In genomic region chr2:70143543-70144188, GRCm38 (mm10) we compare ENCODE assay signal across 22 mouse cellular contexts.
DNase-seq lines count a peak whose midpoint lies in the region; ATAC-seq and TF ChIP-seq lines count a peak whose summit lies in the region.
"Had no signal": no experiment of that assay in that cellular context is flagged by ENCODE, and none has a peak within 500 bp of the region (broad histone marks: within the 10 kb centered on the region; RNA-seq: fewer than 3 reads in every experiment).

No protein-coding gene starts in this region.

- TF ChIP-seq EP300 in stomach, postnatal 0 days (optimal IDR thresholded peaks at IDR 0.05), result no peak

- ATAC-seq in heart, embryonic 12.5 days (ENCODE audit: insufficient number of reproducible peaks, low FRiP score), result 0 out of 2 replicates have a peak, but pooled peaks have one; percentile 33
- 0 out of 2 replicates have a peak, but pooled peaks have one; percentile 18 for ATAC-seq in liver, embryonic 12.5 days
- ATAC-seq in stomach, embryonic 15.5 days (ENCODE audit: insufficient read depth, low FRiP score, low read depth), result peak; percentile 27; the same call in 1 of the 2 replicates
- ATAC-seq in stomach, postnatal 0 days (ENCODE audit: low FRiP score, low TSS enrichment), result no peak
- ATAC-seq: forebrain, embryonic 16.5 days; intestine, postnatal 0 days had no signal

- no peak for DNase-seq in heart, adult 18-20 months
- no peak for DNase-seq in liver
- DNase-seq in stomach, postnatal 0 days (ENCODE audit: low spot score), result no peak
- DNase-seq in spleen, postnatal 4 days (ENCODE audit: low spot score in 2 of 2), result no peak
- DNase-seq: adrenal gland, postnatal 36 days; cerebellum, adult 11 months; cerebellum, adult 9-11 months; gastrocnemius, postnatal 10 days; heart, postnatal 10 days; kidney, postnatal 25 days; liver, embryonic 13.5 days; lung, adult 2 months; lung, postnatal 14 days had no signal

- H3K27me3 ChIP-seq in heart, embryonic 12.5 days (replicated peaks), result no peaks in the 10 kb centered on the region
- H3K27me3 ChIP-seq in liver, embryonic 12.5 days (replicated peaks), result no peaks in the 10 kb centered on the region
- no peaks in the 10 kb centered on the region for H3K27me3 ChIP-seq in stomach, embryonic 15.5 days (replicated peaks)
- H3K27me3 ChIP-seq in stomach, postnatal 0 days (ENCODE audit: control insufficient read depth, insufficient read depth, low read length), result no peaks in the 10 kb centered on the region
- H3K27me3 ChIP-seq: liver, embryonic 13.5 days had no signal

- no peak overlapping the region for H3K9ac ChIP-seq in heart, embryonic 12.5 days
- H3K9ac ChIP-seq in liver, embryonic 12.5 days, result no peak overlapping the region
- no peak overlapping the region for H3K9ac ChIP-seq in stomach, embryonic 15.5 days
- no peak overlapping the region for H3K9ac ChIP-seq in stomach, postnatal 0 days (ENCODE audit: low read length)
- H3K9ac ChIP-seq: liver, embryonic 13.5 days had no signal

- no peak overlapping the region for H3K27ac ChIP-seq in heart, embryonic 12.5 days (ENCODE audit: poor library complexity, severe bottlenecking)
- H3K27ac ChIP-seq in liver, embryonic 12.5 days, result no peak overlapping the region
- H3K27ac ChIP-seq in stomach, embryonic 15.5 days, result no peak overlapping the region
- no peak overlapping the region for H3K27ac ChIP-seq in stomach, postnatal 0 days (replicated peaks)
- H3K27ac ChIP-seq: layer of hippocampus, adult 2 months; liver, embryonic 13.5 days had no signal

- no peak for TF ChIP-seq CTCF in stomach, postnatal 0 days (IDR thresholded peaks at IDR 0.05; ENCODE audit: low read depth)

- 92% methylated on average over 4 of the region's 4 CpGs for WGBS in heart, embryonic 12.5 days
- 77% methylated on average over 4 of the region's 4 CpGs for WGBS in liver, embryonic 12.5 days (ENCODE audit: insufficient replicate concordance)
- WGBS in stomach, embryonic 15.5 days, result 94% methylated on average over 4 of the region's 4 CpGs
- 94% methylated on average over 4 of the region's 4 CpGs for WGBS in stomach, postnatal 0 days

- no peaks in the 10 kb centered on the region for H3K36me3 ChIP-seq in heart, embryonic 12.5 days
- H3K36me3 ChIP-seq in liver, embryonic 12.5 days, result no peaks in the 10 kb centered on the region
- no peaks in the 10 kb centered on the region for H3K36me3 ChIP-seq in stomach, embryonic 15.5 days
- H3K36me3 ChIP-seq in stomach, postnatal 0 days (ENCODE audit: control insufficient read depth, insufficient read depth, low read length), result no peaks in the 10 kb centered on the region
- H3K36me3 ChIP-seq: liver, embryonic 13.5 days had no signal

- no peaks in the 10 kb centered on the region for H3K9me3 ChIP-seq in heart, embryonic 12.5 days (replicated peaks)
- no peaks in the 10 kb centered on the region for H3K9me3 ChIP-seq in liver, embryonic 12.5 days (replicated peaks)
- no peaks in the 10 kb centered on the region for H3K9me3 ChIP-seq in stomach, embryonic 15.5 days
- no peaks in the 10 kb centered on the region for H3K9me3 ChIP-seq in stomach, postnatal 0 days (ENCODE audit: control insufficient read depth, low read length)
- H3K9me3 ChIP-seq: liver, embryonic 13.5 days had no signal

- H3K4me2 ChIP-seq in heart, embryonic 12.5 days, result no peak overlapping the region
- H3K4me2 ChIP-seq in liver, embryonic 12.5 days, result no peak overlapping the region
- H3K4me2 ChIP-seq in stomach, embryonic 15.5 days, result no peak overlapping the region
- H3K4me2 ChIP-seq in stomach, postnatal 0 days (replicated peaks; ENCODE audit: low read depth), result no peak overlapping the region
- H3K4me2 ChIP-seq: heart, embryonic 11.5 days; liver, embryonic 13.5 days had no signal

- H3K4me3 ChIP-seq in heart, embryonic 12.5 days, result no peak overlapping the region
- no peak overlapping the region for H3K4me3 ChIP-seq in liver, embryonic 12.5 days
- H3K4me3 ChIP-seq in stomach, embryonic 15.5 days (replicated peaks), result no peak overlapping the region
- H3K4me3 ChIP-seq in stomach, postnatal 0 days (ENCODE audit: low read depth, low read length), result no peak overlapping the region
- H3K4me3 ChIP-seq: erythroblast, embryonic 14.5 days; layer of hippocampus, adult 2 months; liver, embryonic 13.5 days; myocyte had no signal

- no peaks in the 10 kb centered on the region for H3K4me1 ChIP-seq in heart, embryonic 12.5 days (replicated peaks)
- H3K4me1 ChIP-seq in liver, embryonic 12.5 days, result no peaks in the 10 kb centered on the region
- no peaks in the 10 kb centered on the region for H3K4me1 ChIP-seq in stomach, embryonic 15.5 days
- no peaks in the 10 kb centered on the region for H3K4me1 ChIP-seq in stomach, postnatal 0 days (replicated peaks; ENCODE audit: control insufficient read depth, insufficient read depth)
- H3K4me1 ChIP-seq: liver, embryonic 13.5 days had no signal
